Mouse (Mus musculus): ENCODE data around the gene Baz2a.
"Not testable (repeated sequence)": the region's sequence is repeated elsewhere in the genome, so short reads cannot be mapped to it uniquely, and the experiment has no call there.

Gene Baz2a

GRCm38 (mm10) chr10:128081807-128082476 lies 9.4 kb upstream of the Baz2a start:
- in situ Hi-C loops (cut with MseI, MboI) = no loop called here

GRCm38 (mm10) chr10:128082477-128082808 lies 8.9 kb upstream of the Baz2a start:
- in situ Hi-C loops (cut with MseI, MboI) = no loop called here

- in situ Hi-C loops (cut with MseI, MboI) = no loop called here
These were observed 8.4 kb upstream of the Baz2a start, which contains the start of gene Atp5b for GRCm38 (mm10) chr10:128082880-128083421. Gene Atp5b (plus strand): TSS chr10:128083273.

GRCm38 (mm10) chr10:128083688-128084087 lies 7.7 kb upstream of the Baz2a start:
- in situ Hi-C loops (cut with MseI, MboI) = no loop called here

- in situ Hi-C loops (cut with MseI, MboI) = no loop called here
These were observed 7.2 kb upstream of the Baz2a start for GRCm38 (mm10) chr10:128084160-128084559.

- in situ Hi-C loops (cut with MseI, MboI) = no loop called here
These were observed 5.0 kb upstream of the Baz2a start for GRCm38 (mm10) chr10:128086391-128086790.

GRCm38 (mm10) chr10:128087216-128087615 lies 4.2 kb upstream of the Baz2a start:
- in situ Hi-C loops (cut with MseI, MboI) = not testable (repeated sequence)

GRCm38 (mm10) chr10:128088181-128088580 lies 3.2 kb upstream of the Baz2a start:
- in situ Hi-C loops (cut with MseI, MboI) = no loop called here

- in situ Hi-C loops (cut with MseI, MboI) = loop anchor here (5.0 to 10.0 kb wide), 2 partner anchors 95 to 97 kb away; partner anchors contain the start of gene Rbms2 (in 1 of the 2)
These were observed 1.5 kb upstream of the Baz2a start for GRCm38 (mm10) chr10:128089842-128090241.

GRCm38 (mm10) chr10:128090651-128091563 lies 470 bp upstream of the Baz2a start:
- in situ Hi-C loops (cut with MseI, MboI) = loop anchor here (5.0 to 10.0 kb wide), 2 partner anchors 94 to 96 kb away; partner anchors contain the start of gene Rbms2 (in 1 of the 2)

GRCm38 (mm10) chr10:128092506-128093495 lies 1.4 kb downstream of the Baz2a start:
- in situ Hi-C loops (cut with MseI, MboI) = loop anchor here (5.0 to 10.0 kb wide), 2 partner anchors 92 to 94 kb away; partner anchors contain the start of gene Rbms2 (in 1 of the 2)

- in situ Hi-C loops (cut with MseI, MboI) = loop anchor here (5.0 to 10.0 kb wide), 2 partner anchors 91 to 94 kb away; partner anchors contain the start of gene Rbms2 (in 1 of the 2)
These were observed 2.3 kb downstream of the Baz2a start for GRCm38 (mm10) chr10:128093496-128094294.

- in situ Hi-C loops (cut with MseI, MboI) = loop anchor here (5.0 to 10.0 kb wide), 2 partner anchors 90 to 93 kb away; partner anchors contain the start of gene Rbms2 (in 1 of the 2)
These were observed 3.1 kb downstream of the Baz2a start for GRCm38 (mm10) chr10:128094340-128094968.

- in situ Hi-C loops (cut with MseI, MboI) = loop anchor here in 1 of 2 experiments (10.0 kb wide), 1 partner anchor 90 kb away; the partner anchor contains the start of gene Rbms2
These were observed 3.7 kb downstream of the Baz2a start for GRCm38 (mm10) chr10:128095003-128095636.

- in situ Hi-C loops (cut with MseI, MboI) = loop anchor here in 1 of 2 experiments (10.0 kb wide), 1 partner anchor 88 kb away; the partner anchor contains the start of gene Rbms2
These were observed 4.9 kb downstream of the Baz2a start for GRCm38 (mm10) chr10:128096313-128096692.

GRCm38 (mm10) chr10:128096693-128097586 lies 5.6 kb downstream of the Baz2a start:
- in situ Hi-C loops (cut with MseI, MboI) = loop anchor here in 1 of 2 experiments (10.0 kb wide), 1 partner anchor 88 kb away; the partner anchor contains the start of gene Rbms2

- in situ Hi-C loops (cut with MseI, MboI) = loop anchor here in 1 of 2 experiments (10.0 kb wide), 1 partner anchor 87 kb away; the partner anchor contains the start of gene Rbms2
These were observed 6.2 kb downstream of the Baz2a start for GRCm38 (mm10) chr10:128097587-128097971.

Measured in mouse trophoblast stem cell (cell line).